Mouse (Mus musculus) testis, adult 2 months (tissue): ENCODE data around the gene Lmf1. TPM values are rescaled to one million over a fixed set of nuclear protein-coding genes. Genes with fewer than 3 reads are reported as not detected.

Experiments used
- H3K27ac ChIP-seq: fragments of 200-500 bp; 2 replicates; pipeline ENCODE4 v1.5.1; 2012; ENCODE audit warnings: low read depth, low read length; ENCODE audit not compliant: control insufficient read depth, insufficient read depth
- H3K27me3 ChIP-seq: fragments of 200-500 bp; 2 replicates; pipeline ENCODE4 v1.6.1; 2012; ENCODE audit warnings: mild to moderate bottlenecking, low read length, moderate library complexity; ENCODE audit not compliant: control insufficient read depth, insufficient read depth
- H3K36me3 ChIP-seq: fragments of 200-500 bp; 2 replicates; pipeline ENCODE4 v1.6.1; 2012; ENCODE audit warnings: mild to moderate bottlenecking, low read length; ENCODE audit not compliant: control insufficient read depth, insufficient read depth
- H3K4me1 ChIP-seq: fragments of 200-500 bp; 2 replicates; pipeline ENCODE4 v1.6.1; 2012; ENCODE audit warnings: low read length; ENCODE audit not compliant: control insufficient read depth, insufficient read depth
- H3K4me3 ChIP-seq: fragments of 200-500 bp; 2 replicates; pipeline ENCODE4 v1.5.1; 2012; ENCODE audit warnings: low read depth, mild to moderate bottlenecking, low read length, moderate library complexity, mixed read lengths; ENCODE audit not compliant: control insufficient read depth
- CTCF ChIP-seq: fragments of 200-500 bp; IDR thresholded peaks from 2 replicates; pipeline ENCODE4 v1.5.1; 2012; ENCODE audit warnings: low read depth, mild to moderate bottlenecking, inconsistent platforms, low read length, moderate library complexity; ENCODE audit not compliant: control insufficient read depth, insufficient read depth, insufficient replicate concordance
- POLR2A ChIP-seq: fragments of 200-500 bp; IDR thresholded peaks from 2 replicates; pipeline ENCODE4 v1.6.1; 2012; ENCODE audit warnings: low read depth, mild to moderate bottlenecking, inconsistent platforms, low read length, moderate library complexity; ENCODE audit not compliant: control insufficient read depth
- polyA plus RNA-seq: library from polyadenylated mRNA; depleted of rRNA; stranded (reverse); fragments of >200 nt; gene quantifications from 2 replicates; pipeline ENCODE4 v1.2.3, GENCODE M21; 2012

The Lmf1 gene
- polyA plus RNA-seq, 1 experiment, result 93.5 TPM

DNA sequence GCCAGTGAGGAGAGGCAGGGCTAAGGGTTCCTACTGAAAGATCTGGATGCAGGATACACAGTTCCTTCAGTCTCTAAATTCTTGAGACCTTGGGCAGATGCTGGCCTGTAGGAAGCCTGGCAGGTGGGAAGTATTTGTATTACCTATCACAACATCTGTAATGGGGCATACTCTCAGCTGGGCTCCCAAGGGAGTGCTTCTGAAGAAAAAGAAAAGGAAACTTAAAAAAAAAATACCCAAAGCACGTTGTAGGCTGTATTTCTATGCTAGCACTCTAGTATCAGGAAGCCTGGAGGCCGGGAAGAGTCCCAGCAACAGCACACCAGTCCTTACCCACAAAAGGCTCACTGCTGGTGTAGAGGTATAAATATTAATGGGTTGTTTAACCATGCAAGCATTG lies 1.2 kb upstream of the Lmf1 start:
- no peaks in the 10 kb centered on the region for H3K36me3 ChIP-seq
- H3K4me1 ChIP-seq, result peaks cover 6% of the 10 kb centered on the region
- H3K27ac ChIP-seq, result no peak overlapping the region
- no peak for TF ChIP-seq CTCF
- H3K4me3 ChIP-seq, result no peak overlapping the region
- no peaks in the 10 kb centered on the region for H3K27me3 ChIP-seq

DNA sequence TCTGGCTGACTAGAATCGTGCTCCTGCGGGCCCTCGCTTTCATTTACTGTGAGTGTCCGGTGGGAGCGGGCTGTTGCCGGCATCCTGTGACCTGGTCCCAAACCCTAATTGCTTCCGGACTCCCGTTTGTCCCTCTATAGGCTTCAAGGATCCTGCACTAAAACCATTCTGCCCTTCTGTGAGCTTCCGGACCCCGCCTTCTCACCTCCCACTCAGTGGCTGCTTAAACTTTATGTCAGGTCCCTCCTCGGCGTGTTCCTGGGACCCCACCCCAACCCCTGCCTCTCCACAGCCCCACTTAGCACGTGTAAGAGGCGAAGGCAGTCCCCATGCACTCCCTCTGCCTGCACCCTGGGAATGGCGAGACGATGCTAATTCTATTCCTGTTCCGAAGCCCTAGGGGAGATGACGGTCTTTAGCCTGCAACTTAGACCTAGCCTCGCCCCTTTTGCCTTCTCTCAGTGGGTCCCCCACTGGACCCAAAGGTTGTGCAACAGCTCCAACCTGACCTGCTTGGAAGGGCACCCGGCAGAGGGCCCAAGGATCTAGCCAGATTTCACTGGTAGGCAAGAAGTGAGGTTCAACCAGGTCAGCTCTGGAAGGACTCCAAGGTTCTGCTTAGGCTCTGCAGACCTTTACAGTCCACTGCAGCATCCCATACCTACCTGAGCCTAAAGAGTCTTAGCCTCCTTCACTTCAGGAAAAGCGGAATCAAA lies 605 bp downstream of the Lmf1 start:
- Histone ChIP-seq H3K36me3 (no peaks in the 10 kb centered on the region), H3K27me3 (no peaks in the 10 kb centered on the region), H3K4me3 (peak overlapping the region; percentile 91), H3K4me1 (peaks cover 6% of the 10 kb centered on the region), H3K27ac (peak overlapping the region; percentile 50; the same call in 1 of the 2 replicates)
- no peak for TF ChIP-seq CTCF
- TF ChIP-seq POLR2A, result no peak

DNA sequence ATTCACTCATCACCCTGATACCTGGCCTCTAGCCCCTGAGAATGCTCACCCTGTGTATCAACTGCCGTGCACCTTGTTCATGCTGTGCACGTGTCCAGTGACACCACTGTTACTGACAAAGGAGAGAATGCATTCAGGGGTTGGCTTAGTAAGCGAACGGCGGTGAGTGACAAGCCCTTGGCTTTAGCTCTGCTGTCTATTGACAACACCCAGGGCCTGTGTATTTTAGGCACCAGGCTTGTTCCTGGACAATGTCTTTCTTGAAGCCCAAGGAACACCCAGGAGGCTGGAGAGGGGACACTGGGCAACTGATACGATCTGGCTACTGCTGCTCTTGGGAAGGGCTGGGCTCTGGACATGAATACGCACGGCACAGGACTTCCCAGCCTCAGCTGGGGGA lies 3.2 kb downstream of the Lmf1 start:
- Histone ChIP-seq H3K4me1 (peaks cover 6% of the 10 kb centered on the region), H3K27ac (no peak overlapping the region)
- no peak for TF ChIP-seq POLR2A
- no peak for TF ChIP-seq CTCF

DNA sequence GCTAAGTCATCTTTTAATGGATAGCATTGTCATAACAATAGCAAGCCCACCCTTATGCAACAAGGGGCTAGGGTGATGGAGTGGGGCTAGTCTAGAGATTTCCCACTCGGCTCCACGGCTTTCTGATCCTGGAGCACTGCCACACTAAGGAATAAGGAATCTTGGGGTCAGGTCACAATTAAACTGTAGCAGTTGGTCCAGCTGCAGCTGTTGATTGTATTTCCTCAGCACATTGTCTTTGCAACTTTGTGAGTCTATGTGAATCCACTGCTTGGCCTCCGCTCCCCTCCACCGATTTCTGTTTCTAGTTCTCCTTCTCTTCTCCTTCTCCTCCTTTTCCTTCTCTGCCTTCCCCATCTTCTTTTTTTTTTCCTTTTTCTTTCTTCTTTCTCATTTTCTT lies 4.2 kb downstream of the Lmf1 start:
- no peaks in the 10 kb centered on the region for H3K27me3 ChIP-seq
- H3K4me3 ChIP-seq, result no peak overlapping the region
- TF ChIP-seq POLR2A (no peak), CTCF (no peak)
- no peaks in the 10 kb centered on the region; the same call in 1 of the 2 replicates for H3K36me3 ChIP-seq
- H3K4me1 ChIP-seq, result peaks cover 6% of the 10 kb centered on the region
- no peak overlapping the region for H3K27ac ChIP-seq

More for the DNA sequence above, 3.2 kb downstream of the Lmf1 start:
- no peak overlapping the region for H3K4me3 ChIP-seq
- no peaks in the 10 kb centered on the region for H3K27me3 ChIP-seq
- H3K36me3 ChIP-seq, result no peaks in the 10 kb centered on the region; the same call in 1 of the 2 replicates

GRCm38 (mm10) chr17:25583858-25584257 lies 5.0 kb downstream of the Lmf1 start:
- no peak for TF ChIP-seq CTCF
- TF ChIP-seq POLR2A, result no peak
- Histone ChIP-seq H3K27me3 (no peaks in the 10 kb centered on the region), H3K36me3 (no peaks in the 10 kb centered on the region; the same call in 1 of the 2 replicates), H3K27ac (no peak overlapping the region), H3K4me1 (peaks cover 4% of the 10 kb centered on the region), H3K4me3 (no peak overlapping the region)

DNA sequence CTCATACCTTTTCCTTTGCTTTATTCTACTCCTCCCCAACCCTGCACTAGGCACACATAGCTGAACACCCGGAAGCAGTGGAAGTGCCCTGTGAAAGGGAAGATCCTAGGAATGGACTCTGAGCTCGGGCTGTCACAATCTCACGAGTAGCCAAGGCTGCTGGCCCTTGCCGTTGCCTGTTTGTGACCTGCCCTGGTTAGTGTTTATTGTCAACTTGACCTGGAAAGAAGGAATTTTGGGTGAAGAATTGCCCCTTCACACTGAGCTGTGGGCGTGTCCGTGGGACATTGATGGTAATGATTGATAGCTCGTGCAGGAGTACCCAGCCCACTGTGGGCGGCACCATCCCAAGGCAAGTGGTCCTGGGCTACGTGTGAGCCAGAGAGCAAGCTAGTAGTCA lies 5.8 kb downstream of the Lmf1 start:
- Histone ChIP-seq H3K36me3 (no peaks in the 10 kb centered on the region; the same call in 1 of the 2 replicates), H3K4me1 (peaks cover 5% of the 10 kb centered on the region), H3K27me3 (no peaks in the 10 kb centered on the region), H3K27ac (no peak overlapping the region), H3K4me3 (no peak overlapping the region)
- TF ChIP-seq CTCF (no peak), POLR2A (no peak)

DNA sequence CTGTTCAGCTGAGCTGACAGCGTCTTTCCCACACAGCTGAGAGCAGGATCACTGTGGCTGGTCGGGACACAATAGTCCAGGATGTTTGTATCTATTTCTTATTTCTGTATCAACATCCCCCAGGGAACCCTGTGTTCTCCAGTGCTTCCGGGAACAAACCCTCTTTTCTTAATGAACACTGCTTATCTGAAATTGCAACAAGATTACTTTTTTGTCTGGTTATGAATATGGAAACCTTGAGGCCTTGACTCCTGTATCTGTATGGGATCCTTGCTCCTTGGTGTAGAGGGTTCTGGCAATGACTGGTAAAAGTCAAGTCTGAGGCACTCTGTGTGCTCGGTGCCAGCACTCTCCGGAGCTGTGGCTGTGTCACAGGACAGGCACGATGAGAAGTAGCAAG lies 11.2 kb downstream of the Lmf1 start:
- peaks cover 4% of the 10 kb centered on the region; the same call in 1 of the 2 replicates for H3K4me1 ChIP-seq
- H3K36me3 ChIP-seq, result no peaks in the 10 kb centered on the region; the same call in 1 of the 2 replicates
- H3K4me3 ChIP-seq, result no peak overlapping the region
- H3K27me3 ChIP-seq, result no peaks in the 10 kb centered on the region
- H3K27ac ChIP-seq, result no peak overlapping the region
- TF ChIP-seq POLR2A (no peak; the same call in 1 of the 2 replicates), CTCF (no peak)

DNA sequence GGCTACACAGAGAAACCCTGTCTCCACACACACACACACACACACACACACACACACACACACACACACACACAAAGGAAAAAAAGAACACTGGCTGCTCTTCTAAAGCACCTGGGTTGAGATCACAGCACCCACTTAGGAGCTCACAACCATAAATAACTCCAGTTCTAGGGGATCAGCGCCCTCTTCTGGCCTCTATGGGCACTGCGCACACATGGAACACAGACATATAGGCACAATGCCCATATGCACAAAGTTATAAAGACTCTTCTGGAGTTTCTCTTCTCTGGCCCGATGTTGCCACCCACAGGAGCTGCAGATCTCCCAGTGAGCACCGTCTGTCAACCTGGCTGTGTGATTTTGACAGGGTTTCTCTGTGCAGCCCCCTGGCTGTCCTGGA lies 12.1 kb downstream of the Lmf1 start:
- H3K4me3 ChIP-seq, result no peak overlapping the region
- H3K36me3 ChIP-seq, result no peaks in the 10 kb centered on the region; the same call in 1 of the 2 replicates
- peak; percentile 75; the same call in 1 of the 2 replicates for TF ChIP-seq CTCF
- TF ChIP-seq POLR2A, result no peak
- peaks cover 4% of the 10 kb centered on the region; the same call in 1 of the 2 replicates for H3K4me1 ChIP-seq
- no peaks in the 10 kb centered on the region for H3K27me3 ChIP-seq
- peak overlapping the region; percentile 24 for H3K27ac ChIP-seq
